Mouse (Mus musculus) intestine, embryonic 14.5 days (tissue): ENCODE results near the gene Slc35f2. TPM values are rescaled to one million over a fixed set of nuclear protein-coding genes. Genes with fewer than 3 reads are reported as not detected.

Source experiments
- polyA plus RNA-seq: library from polyadenylated mRNA; unstranded; fragments of >200 nt; fragmentation: Nextera tagmentation; extraction: Ambion mirVana; gene quantifications from 2 replicates; pipeline ENCODE4 v1.2.1, GENCODE M21; 2014

The Slc35f2 gene
- polyA plus RNA-seq, 1 experiment from 2014 or later, result 13.7 TPM

Other genes with a start within 250 kb of the Slc35f2 start
- 16.4 and 20.9 TPM in 2 replicates for gene Atm, start 234.8 kb upstream of the Slc35f2 start, polyA plus RNA-seq
- 22.4 and 22.8 TPM in 2 replicates for gene Npat, start 234.5 kb upstream of the Slc35f2 start, polyA plus RNA-seq
- 122 and 131 TPM in 2 replicates for gene Acat1, start 161.2 kb upstream of the Slc35f2 start, polyA plus RNA-seq
- gene Cul5, start 101.5 kb upstream of the Slc35f2 start, polyA plus RNA-seq, result 38.8 and 40.3 TPM in 2 replicates
- gene Rab39, start 65.3 kb upstream of the Slc35f2 start, polyA plus RNA-seq, result 0.90 and 1.3 TPM in 2 replicates
- 0.13 TPM in 1 of 2 replicates, not detected in the other for gene Sln, start 78.6 kb downstream of the Slc35f2 start, polyA plus RNA-seq
- gene Elmod1, start 203.8 kb downstream of the Slc35f2 start, polyA plus RNA-seq, result 1.1 and 1.2 TPM in 2 replicates